Mouse (Mus musculus) retina, postnatal 1 day (tissue): Measurements from ENCODE around the gene Fgfr2.

ENCODE experiments used
- DNase-seq: peaks from one replicate; pipeline ENCODE4 v3.0.0-alpha.2; 2012

The Fgfr2 gene

DNA sequence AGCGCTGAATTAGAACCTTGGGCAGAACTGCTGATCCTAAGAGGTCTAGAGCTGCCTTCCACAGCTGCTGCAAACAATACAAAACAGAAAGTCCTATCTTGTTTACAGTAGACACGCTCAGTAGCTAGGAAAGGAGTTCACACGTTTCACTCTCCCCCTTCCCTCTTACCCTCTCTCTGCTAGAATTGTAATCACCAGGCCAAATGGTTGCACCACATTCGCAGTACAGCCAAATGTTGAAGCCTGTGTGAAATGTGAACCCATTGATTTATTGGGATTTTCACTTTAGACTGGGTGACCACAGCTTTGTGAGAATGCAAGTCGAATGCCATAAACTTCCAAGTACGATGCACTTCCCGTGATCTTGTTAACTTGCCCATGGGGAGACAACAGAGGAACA lies 1028.5 kb downstream of the Fgfr2 start:
- no peak for DNase-seq

DNA sequence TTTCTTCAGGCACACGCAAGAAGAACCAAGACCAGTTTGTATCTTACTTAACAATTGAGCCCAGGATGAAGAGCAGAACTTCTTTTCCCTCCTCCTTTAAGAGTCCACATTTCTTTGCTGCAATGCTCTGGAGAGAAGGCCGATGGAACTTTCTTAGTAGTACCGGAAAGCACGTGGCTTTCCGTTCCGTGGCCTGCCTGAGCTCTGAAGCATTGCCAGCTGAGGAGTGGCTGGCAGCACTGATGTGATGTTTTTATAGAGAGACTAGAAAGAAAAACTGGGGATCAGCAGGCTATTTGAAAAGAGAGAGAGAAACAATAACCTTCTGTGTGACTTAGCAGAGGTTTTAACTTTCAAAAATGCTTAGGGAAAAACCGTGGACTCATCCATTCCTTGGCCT lies 1031.6 kb downstream of the Fgfr2 start:
- no peak for DNase-seq

GRCm38 (mm10) chr7:132088606-132089005 lies 1034.5 kb downstream of the Fgfr2 start:
- peak; percentile 11 for DNase-seq

DNA sequence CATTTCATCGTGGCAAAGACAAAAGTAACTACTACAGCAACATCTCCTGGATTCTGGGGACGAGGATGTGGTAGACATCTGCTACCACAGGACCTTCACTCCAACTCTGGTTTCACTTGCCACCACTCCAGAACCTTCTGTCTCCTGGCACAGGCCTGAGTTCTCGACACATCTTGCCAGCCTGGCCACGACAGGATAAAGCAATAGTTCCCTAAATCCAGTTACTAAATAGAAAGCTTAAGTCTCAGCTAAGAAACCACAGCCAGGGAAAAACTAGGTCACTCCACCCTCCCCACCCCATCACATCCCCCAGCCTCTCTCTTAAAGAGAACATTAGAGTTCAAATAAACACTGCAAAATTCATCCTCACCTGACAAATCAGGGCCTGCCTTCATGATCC lies 1035.0 kb downstream of the Fgfr2 start:
- peak; percentile 28 for DNase-seq

DNA sequence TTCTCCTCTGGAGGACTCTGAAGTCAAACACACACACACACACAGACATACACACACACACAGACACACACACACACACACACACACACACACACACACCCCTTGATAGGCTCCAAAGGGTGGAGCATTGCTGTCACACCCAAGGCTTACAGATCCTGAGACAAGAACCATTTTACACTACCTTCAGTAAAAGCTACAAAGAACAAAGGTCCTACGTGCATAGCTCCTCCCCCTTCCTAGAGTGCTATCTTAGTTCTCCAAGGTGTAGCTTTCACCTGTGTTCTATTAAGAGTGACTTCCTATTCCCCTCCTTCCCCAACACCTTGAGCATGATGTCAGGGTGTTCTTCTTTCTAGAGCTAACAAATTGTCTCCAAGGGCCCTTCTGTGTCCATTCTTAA lies 1047.3 kb downstream of the Fgfr2 start:
- DNase-seq = no peak

- no peak for DNase-seq
These were observed 1048.6 kb downstream of the Fgfr2 start for GRCm38 (mm10) chr7:132074503-132074902.

DNA sequence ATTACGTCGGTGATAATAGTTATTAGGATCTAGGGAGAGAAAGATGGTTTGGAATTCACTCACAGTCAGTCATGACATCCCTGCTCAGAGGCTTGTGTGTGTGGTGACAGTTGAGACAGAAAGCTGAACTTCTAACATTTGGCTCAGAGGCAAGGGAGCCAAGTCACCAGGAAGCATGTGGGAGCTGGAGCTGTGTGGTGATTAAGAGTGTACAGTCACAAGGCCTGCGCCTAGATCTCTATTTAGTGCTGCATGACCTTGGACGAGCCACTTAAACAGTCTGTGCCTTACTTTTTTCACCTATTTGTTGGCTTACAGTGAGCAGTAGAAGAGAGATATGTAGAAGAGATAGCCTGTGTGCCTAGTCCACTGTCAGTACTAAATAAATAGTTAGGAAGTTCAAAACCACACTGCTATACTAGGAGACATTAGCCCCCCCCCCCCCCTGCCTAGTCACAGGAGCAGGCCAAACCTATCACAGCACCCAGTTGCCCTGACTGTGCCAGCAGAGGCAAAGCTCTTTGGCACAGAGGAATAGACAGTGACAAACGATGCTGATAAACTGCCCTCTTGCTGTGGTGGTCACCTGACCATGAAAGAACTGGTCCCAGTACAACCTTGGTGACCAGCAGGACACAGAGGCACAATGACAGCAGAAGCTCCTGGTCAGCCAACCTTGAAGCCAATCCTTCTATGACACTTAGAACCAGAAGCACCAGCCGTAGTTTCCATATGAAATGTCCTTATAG lies 1052.1 kb downstream of the Fgfr2 start:
- no peak for DNase-seq

DNA sequence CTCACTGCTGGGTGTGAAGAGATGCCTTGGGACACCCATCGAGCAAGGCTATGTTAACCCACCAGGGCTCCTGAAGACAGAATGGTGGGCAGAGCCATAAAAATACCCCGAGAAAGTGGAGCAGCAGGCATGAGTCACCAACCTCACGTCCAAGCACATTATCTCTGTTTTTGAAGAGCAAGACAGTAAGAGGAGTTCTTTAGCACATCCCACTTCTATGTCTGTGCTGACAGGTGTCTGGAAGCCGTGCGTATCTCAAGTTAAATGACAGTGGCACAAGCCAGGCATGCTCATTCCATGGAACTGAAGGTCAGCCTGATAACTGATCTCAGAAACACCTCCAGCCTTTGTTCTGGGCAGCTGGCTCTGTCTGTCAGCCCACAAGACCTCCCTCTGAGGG lies 1055.2 kb downstream of the Fgfr2 start:
- no peak for DNase-seq

- no peak for DNase-seq
These were observed 1055.6 kb downstream of the Fgfr2 start for GRCm38 (mm10) chr7:132067511-132067910.

DNA sequence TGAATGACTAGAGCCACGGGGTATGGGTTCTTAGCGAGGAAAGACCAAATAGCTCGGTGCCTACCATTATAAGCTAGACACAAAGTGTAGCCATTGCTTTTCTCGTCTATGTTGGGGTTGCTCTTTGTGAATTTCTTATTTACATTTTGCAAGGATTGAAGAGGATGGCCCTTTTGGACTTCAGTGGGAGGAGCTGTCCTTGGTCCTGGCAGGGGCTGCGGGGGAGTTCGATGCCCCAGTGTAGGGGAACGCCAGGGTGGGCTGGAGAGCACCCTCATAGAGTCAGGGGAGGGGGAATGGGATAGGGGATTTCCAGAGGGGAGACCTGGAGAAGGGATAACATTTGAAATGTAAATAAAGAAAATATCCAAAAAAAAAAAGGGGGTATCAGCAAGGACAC lies 1063.0 kb downstream of the Fgfr2 start:
- DNase-seq = no peak

DNA sequence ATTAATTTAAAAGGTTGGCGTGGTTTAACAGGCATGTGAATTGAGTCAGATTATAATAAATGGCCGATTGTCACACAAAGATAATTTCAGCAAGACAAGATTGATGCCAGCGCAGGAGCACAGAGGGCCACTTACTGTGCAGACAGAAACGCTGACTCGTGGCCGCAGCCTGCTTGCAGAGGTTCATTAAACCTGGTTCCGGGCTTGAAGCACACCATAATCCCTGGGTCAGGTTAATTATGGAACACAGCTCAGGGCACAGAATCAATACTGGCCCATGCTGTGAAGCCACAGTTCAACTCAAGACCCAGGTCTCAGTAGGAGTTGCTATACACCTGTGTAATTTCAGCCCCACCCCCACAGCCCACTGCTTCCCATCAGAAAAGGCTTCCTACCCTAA lies 1066.6 kb downstream of the Fgfr2 start:
- DNase-seq = no peak

- DNase-seq = peak; percentile 83
These were observed 1076.5 kb downstream of the Fgfr2 start for GRCm38 (mm10) chr7:132046662-132047061.

DNA sequence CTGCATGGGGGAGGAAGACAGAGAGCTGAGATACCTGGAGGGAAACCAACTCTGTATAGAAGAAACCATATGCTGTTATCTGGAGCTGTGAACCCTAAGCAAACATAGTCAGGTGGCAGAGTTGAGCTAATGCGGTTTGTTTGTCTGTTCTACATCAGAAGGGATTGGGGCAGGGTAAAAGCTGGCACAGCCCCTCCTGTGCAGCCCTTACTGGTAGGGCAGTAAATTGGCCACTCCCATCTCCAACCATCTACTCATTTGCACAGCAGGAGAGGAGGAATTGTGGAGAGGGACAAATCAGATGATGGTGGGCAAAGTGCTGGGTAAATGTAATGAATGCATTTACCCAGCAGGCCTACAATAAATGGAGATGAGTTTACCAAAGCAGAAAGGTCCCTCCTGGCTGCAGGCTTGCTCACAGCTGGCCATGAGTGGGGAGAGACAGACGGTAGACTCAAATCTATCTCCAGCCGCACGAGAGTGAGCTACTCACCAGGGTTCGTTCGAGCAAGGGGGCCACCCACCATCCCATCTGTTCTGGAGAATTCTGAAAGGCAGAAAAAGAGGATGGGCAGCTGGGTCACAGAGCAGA lies 1091.1 kb downstream of the Fgfr2 start:
- no peak for DNase-seq

- DNase-seq = no peak
These were observed 1096.5 kb downstream of the Fgfr2 start for GRCm38 (mm10) chr7:132026671-132027070.

DNA sequence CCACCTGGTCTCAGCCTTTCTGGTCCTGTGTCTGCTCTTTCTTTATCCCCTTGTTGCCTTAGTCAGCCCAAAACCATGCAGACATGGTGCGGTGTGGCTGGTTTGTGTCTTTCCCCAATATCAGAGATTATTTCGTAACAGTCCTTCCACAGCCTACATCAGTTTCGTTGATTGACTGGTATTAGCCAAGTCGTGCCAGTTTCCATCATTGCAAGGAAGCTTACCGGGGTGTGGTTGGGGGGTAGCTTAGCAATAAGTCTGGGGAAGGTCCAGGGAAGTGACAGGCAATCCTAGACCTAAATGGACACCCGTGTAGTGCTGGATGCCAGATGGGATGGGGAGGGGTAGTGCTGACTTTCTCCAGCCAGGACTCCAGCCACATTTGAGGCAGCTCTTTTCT lies 1097.6 kb downstream of the Fgfr2 start:
- no peak for DNase-seq

DNA sequence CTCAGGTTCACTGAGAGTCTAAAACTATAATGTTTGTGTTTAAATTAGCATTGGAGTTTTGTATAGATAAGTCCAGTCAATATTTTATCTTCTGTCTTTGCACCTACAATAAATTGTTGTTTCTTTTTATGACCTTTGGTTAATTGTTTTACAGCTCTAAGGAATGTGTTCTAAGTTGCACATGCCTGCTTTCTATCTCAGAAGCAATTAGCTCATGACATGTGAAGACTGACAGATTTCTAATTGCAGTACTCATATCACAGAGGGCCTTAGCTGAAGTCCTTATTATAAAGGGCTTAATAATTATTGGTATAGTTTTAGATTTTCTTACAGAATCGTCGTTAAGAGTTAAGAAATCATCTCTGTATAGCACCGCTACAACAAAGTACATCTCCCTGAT lies 1107.2 kb downstream of the Fgfr2 start:
- DNase-seq = no peak

DNA sequence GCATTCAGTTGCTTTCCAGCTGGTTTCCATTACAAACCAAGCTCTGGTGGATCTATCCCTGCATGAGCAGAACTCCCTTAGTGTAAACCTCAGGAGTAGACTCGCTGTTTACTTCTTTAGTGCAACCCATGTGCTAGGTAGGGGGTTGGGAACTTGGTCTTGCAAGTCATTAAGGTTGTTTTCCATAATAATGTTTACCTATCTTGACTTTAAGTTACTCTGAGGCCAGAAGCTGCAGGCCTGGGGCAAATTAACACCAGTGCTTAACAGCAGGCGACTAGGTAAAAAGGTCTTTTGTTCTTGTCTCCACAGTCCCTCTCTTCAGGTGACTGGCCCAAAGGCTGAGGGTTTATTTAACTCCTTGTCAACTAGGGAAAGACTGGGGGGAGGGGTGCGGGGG lies 1108.0 kb downstream of the Fgfr2 start:
- DNase-seq = no peak

GRCm38 (mm10) chr7:132013970-132014369 lies 1109.2 kb downstream of the Fgfr2 start:
- DNase-seq = no peak

- DNase-seq = peak; percentile 64
These were observed 1110.0 kb downstream of the Fgfr2 start for GRCm38 (mm10) chr7:132012969-132013679.

- DNase-seq = no peak
These were observed 1114.1 kb downstream of the Fgfr2 start for GRCm38 (mm10) chr7:132009002-132009401.

DNA sequence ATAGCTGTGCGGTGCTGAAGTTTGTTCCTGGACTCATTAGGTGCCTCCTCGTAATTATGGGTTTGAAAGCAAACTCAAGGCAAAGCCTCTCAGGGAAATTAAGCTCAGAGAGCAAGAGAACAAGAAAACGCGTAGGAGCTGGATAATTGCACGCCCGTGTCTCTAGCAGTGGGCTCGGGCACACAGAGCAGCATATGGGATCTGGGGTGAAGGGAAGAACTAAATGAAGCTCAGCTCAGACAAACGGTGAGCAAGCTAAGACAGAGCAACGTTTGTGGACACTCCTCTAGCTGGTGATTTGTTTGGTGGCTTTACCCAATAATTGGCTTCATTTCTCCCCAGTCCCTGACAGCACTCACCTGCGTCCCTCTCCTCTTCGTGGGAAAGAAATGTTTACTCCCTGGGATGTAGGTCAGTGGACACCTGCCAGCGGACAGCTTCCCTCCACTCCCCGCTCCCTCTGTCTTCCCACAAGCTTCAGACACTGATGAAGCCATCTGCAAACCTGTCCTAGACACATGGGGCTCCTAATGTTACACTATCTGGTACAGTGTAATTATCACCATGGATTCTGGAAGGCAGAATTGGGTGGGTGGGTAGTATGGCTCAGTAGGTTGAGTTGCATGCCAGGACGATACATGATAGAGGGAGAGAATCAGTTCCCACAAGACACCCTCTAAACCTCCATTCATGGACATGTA lies 1117.0 kb downstream of the Fgfr2 start:
- peak; percentile 21 for DNase-seq

GRCm38 (mm10) chr7:131992873-131993272 lies 1130.3 kb downstream of the Fgfr2 start:
- DNase-seq = no peak

DNA sequence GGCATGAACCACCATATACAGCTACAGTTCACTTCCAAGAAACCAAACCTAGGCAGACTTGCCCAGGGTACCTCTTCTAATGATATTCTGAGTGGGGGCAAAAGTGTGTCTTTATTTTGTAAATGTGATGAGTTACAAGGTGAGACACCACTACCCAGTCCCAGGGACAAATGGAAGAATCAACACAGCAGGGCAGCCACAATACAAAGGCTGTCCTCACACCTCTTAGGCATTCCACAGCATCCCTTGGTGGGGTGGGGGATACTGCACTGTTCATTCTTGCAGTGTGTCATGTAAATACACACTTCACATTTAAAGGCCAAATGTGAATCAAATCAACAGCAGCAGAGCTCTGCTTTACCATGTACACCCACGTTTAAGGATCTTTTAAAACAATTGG lies 1130.9 kb downstream of the Fgfr2 start:
- DNase-seq = no peak

GRCm38 (mm10) chr7:131989056-131989455 lies 1134.1 kb downstream of the Fgfr2 start:
- no peak for DNase-seq
